Mouse (Mus musculus) heart, adult 2 months (tissue): ENCODE results near the gene Gm45837.

Experiments used
- CTCF ChIP-seq: fragments of 200-600 bp; IDR thresholded peaks from 2 replicates; pipeline ENCODE4 v1.8.1; 2022; ENCODE audit warnings: antibody characterized with exemption, mild to moderate bottlenecking, moderate library complexity
- EP300 ChIP-seq: fragments of 200-500 bp; IDR thresholded peaks from 2 replicates; pipeline ENCODE4 v1.6.1; 2011; ENCODE audit warnings: low read depth, low read length, control low read depth; ENCODE audit not compliant: insufficient read depth

GRCm38 (mm10) chr7:101477200-101477599, 66.5 kb downstream of the Gm45837 start:
- TF ChIP-seq CTCF (no peak), EP300 (no peak)
